Mouse (Mus musculus) embryonic facial prominence, embryonic 13.5 days (tissue): ENCODE measurements around the gene Gm525. TPM values are rescaled to one million over a fixed set of nuclear protein-coding genes. Genes with fewer than 3 reads are reported as not detected.
A peak's percentile ranks its signal among the peaks of the same experiment; 100 is the strongest.
"Not testable (repeated sequence)": the region's sequence is repeated elsewhere in the genome, so short reads cannot be mapped to it uniquely, and the experiment has no call there.

Source experiments
- ATAC-seq: fragments of 200-750 bp; cut with Nextera tagmentation; 2 replicates; pipeline ENCODE4 v1.8.0; 2017; ENCODE audit warnings: low read depth; ENCODE audit not compliant: insufficient number of reproducible peaks, insufficient read depth, low FRiP score, low TSS enrichment
- H3K27ac ChIP-seq: fragments of 300-500 bp; sonication (generic); 2 replicates; pipeline ENCODE4 v1.5.1; 2015; ENCODE audit warnings: moderate library complexity, mild to moderate bottlenecking, inconsistent platforms
- H3K27me3 ChIP-seq: fragments of 300-500 bp; sonication (generic); 2 replicates; pipeline ENCODE4 v1.6.1; 2015; ENCODE audit warnings: mild to moderate bottlenecking, inconsistent platforms
- H3K36me3 ChIP-seq: fragments of 300-500 bp; sonication (generic); 2 replicates; pipeline ENCODE4 v1.6.1; 2015; ENCODE audit warnings: mild to moderate bottlenecking, inconsistent platforms
- H3K4me1 ChIP-seq: fragments of 300-500 bp; sonication (generic); 2 replicates; pipeline ENCODE4 v1.6.1; 2015; ENCODE audit warnings: inconsistent platforms
- H3K4me2 ChIP-seq: fragments of 300-500 bp; sonication (generic); 2 replicates; pipeline ENCODE4 v1.6.1; 2015; ENCODE audit warnings: moderate library complexity, mild to moderate bottlenecking, inconsistent platforms
- H3K4me3 ChIP-seq: fragments of 300-500 bp; sonication (generic); 2 replicates; pipeline ENCODE4 v1.5.1; 2015; ENCODE audit warnings: mild to moderate bottlenecking, inconsistent platforms
- H3K9ac ChIP-seq: fragments of 300-500 bp; sonication (generic); 2 replicates; pipeline ENCODE4 v1.6.1; 2015; ENCODE audit warnings: mild to moderate bottlenecking, inconsistent platforms
- H3K9me3 ChIP-seq: fragments of 300-500 bp; sonication (generic); 2 replicates; pipeline ENCODE4 v1.6.1; 2016; ENCODE audit warnings: inconsistent platforms
- WGBS: fragments of 180-500 bp; shearing (Covaris S2); methylation state at CpG from one replicate; pipeline ENCODE4 v1.1.7; 2015; ENCODE audit warnings: mixed read lengths; 5-methylcytosine and 5-hydroxymethylcytosine counted together
- polyA plus RNA-seq: library from polyadenylated mRNA; unstranded; fragments of >200 nt; fragmentation: Nextera tagmentation; extraction: Ambion mirVana; gene quantifications from 2 replicates; pipeline ENCODE4 v1.2.1, GENCODE M21; 2015

Gm525 gene
- polyA plus RNA-seq, 1 experiment from 2014 or later, result 2.0 TPM

GRCm38 (mm10) chr11:89041073-89041472 lies 32.6 kb upstream of the Gm525 start:
- H3K9me3 ChIP-seq, H3K4me1 ChIP-seq, H3K27ac ChIP-seq, H3K9ac ChIP-seq, H3K4me3 ChIP-seq, H3K27me3 ChIP-seq, H3K4me2 ChIP-seq, ATAC-seq: not testable (repeated sequence)
- peaks cover 79% of the 10 kb centered on the region for H3K36me3 ChIP-seq
- WGBS, result 89% methylated on average over 6 of the region's 7 CpGs

DNA sequence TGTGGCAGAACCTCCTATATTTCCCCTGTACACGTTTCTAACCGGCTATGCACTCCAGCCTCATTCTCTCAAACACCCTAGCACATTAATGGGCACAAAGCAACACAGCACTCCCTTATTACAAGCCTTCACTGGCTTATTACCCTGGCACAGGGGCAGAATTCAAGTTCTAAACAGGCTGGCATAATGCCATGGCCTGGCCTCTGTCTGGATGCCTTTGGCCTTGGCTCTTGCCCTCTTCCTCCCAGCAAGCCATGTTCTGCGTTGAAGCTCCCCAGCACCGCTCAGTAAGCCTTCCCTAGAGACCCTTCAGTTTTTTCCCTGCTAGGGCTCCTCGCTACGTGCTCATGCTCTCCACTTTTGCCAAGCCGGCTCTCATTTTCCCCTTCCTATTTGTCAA lies 30.6 kb upstream of the Gm525 start:
- Histone ChIP-seq H3K27ac (no peak overlapping the region), H3K4me1 (no peaks in the 10 kb centered on the region), H3K36me3 (peaks cover 84% of the 10 kb centered on the region), H3K9me3 (no peaks in the 10 kb centered on the region), H3K27me3 (no peaks in the 10 kb centered on the region), H3K4me3 (no peak overlapping the region), H3K9ac (no peak overlapping the region), H3K4me2 (no peak overlapping the region)
- no peak for ATAC-seq
- WGBS, result 95% methylated on average over 7 of the region's 7 CpGs

- not testable (repeated sequence) for ATAC-seq, H3K27me3 ChIP-seq, H3K4me3 ChIP-seq, H3K4me1 ChIP-seq, H3K9ac ChIP-seq, H3K9me3 ChIP-seq, H3K27ac ChIP-seq, H3K4me2 ChIP-seq
- peaks cover 84% of the 10 kb centered on the region for H3K36me3 ChIP-seq
- 99% methylated on average over 3 of the region's 3 CpGs for WGBS
These were observed 28.1 kb upstream of the Gm525 start for GRCm38 (mm10) chr11:89045501-89045900.

DNA sequence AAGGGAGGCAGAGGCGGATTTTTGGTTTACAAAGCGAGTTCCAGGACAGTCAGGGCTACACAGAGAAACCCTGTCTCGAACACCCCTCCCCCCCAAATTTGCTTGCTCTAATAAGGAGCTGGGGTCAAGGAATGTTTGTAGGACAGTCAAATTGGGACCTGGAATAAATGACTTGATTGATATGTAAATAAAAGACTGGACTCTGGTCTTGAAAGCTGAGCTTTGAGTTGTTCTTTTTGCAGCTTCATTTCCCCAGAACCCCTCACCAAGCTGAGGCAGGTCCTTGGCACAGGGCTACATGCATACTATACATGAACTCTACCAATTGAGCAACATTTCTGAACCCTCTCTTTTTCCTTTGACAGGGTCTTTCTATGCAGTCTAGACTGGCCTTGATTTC lies 27.6 kb upstream of the Gm525 start:
- whole genome bisulfite sequencing, result 95% methylated on average over 3 of the region's 3 CpGs
- ATAC-seq, result no peak

GRCm38 (mm10) chr11:89051767-89052166 lies 21.9 kb upstream of the Gm525 start:
- no peak overlapping the region for H3K9ac ChIP-seq
- no peak overlapping the region for H3K4me3 ChIP-seq
- peaks cover 66% of the 10 kb centered on the region for H3K36me3 ChIP-seq
- H3K4me2 ChIP-seq, result no peak overlapping the region
- H3K27me3 ChIP-seq, result no peaks in the 10 kb centered on the region
- 88% methylated on average over 6 of the region's 6 CpGs for WGBS
- no peaks in the 10 kb centered on the region for H3K9me3 ChIP-seq
- ATAC-seq, result no peak
- no peak overlapping the region for H3K27ac ChIP-seq
- H3K4me1 ChIP-seq, result no peaks in the 10 kb centered on the region

More for the DNA sequence above, 27.6 kb upstream of the Gm525 start:
- Histone ChIP-seq H3K36me3 (peaks cover 85% of the 10 kb centered on the region), H3K27me3 (no peaks in the 10 kb centered on the region), H3K9me3 (no peaks in the 10 kb centered on the region), H3K9ac (no peak overlapping the region), H3K4me3 (no peak overlapping the region), H3K4me2 (no peak overlapping the region), H3K4me1 (no peaks in the 10 kb centered on the region), H3K27ac (no peak overlapping the region)

DNA sequence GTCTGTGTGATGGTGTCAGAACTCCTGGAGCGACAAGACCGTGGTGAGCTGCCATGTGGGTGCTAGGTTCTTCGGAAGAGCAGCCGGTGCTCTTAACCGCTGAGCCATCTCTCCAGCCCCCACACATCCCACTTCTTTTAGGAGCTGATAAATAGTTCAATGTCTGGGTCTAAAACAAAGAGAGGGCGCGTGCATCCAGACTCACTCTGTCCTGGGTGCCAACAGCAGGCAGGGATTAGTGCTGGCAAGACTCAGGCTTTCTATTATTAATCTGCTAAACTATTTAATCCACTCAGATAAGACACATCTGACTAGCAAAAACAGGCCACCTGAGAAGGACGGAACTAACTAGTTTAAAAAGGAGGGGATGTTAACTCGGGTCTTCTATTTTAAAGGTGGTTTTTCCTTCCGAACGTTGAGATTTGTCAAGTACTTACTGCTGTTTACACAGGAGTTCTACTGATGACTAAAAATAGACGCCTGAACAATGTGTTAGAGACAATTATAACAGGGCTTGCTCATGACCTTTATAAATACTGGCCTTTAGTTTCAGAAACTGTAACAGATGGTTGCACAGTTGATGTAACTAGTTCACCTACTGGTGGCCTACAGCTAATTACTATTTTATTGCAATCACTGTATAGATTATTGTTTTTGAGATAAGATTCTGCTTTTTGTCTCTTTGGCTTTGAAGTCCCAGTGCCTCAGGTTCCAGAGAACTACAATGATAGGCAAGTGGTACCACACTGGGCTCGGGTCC lies 17.5 kb upstream of the Gm525 start:
- no peak overlapping the region for H3K9ac ChIP-seq
- H3K4me1 ChIP-seq, result peaks cover 19% of the 10 kb centered on the region
- ATAC-seq, result no peak
- H3K27me3 ChIP-seq, result no peaks in the 10 kb centered on the region
- peaks cover 30% of the 10 kb centered on the region for H3K36me3 ChIP-seq
- no peaks in the 10 kb centered on the region for H3K9me3 ChIP-seq
- H3K4me3 ChIP-seq, result no peak overlapping the region
- H3K4me2 ChIP-seq, result no peak overlapping the region
- 88% methylated on average over 13 of the region's 13 CpGs for WGBS
- no peak overlapping the region for H3K27ac ChIP-seq

GRCm38 (mm10) chr11:89058515-89059270 lies 14.9 kb upstream of the Gm525 start:
- ATAC-seq, result no peak
- H3K27ac ChIP-seq, result no peak overlapping the region
- peaks cover 19% of the 10 kb centered on the region for H3K4me1 ChIP-seq
- peak overlapping the region; percentile 88 for H3K9ac ChIP-seq
- peak overlapping the region; percentile 95 for H3K4me2 ChIP-seq
- peaks cover 17% of the 10 kb centered on the region for H3K36me3 ChIP-seq
- H3K9me3 ChIP-seq, result no peaks in the 10 kb centered on the region
- WGBS, result 73% methylated on average over 11 of the region's 11 CpGs
- H3K27me3 ChIP-seq, result no peaks in the 10 kb centered on the region
- peak overlapping the region; percentile 94 for H3K4me3 ChIP-seq

DNA sequence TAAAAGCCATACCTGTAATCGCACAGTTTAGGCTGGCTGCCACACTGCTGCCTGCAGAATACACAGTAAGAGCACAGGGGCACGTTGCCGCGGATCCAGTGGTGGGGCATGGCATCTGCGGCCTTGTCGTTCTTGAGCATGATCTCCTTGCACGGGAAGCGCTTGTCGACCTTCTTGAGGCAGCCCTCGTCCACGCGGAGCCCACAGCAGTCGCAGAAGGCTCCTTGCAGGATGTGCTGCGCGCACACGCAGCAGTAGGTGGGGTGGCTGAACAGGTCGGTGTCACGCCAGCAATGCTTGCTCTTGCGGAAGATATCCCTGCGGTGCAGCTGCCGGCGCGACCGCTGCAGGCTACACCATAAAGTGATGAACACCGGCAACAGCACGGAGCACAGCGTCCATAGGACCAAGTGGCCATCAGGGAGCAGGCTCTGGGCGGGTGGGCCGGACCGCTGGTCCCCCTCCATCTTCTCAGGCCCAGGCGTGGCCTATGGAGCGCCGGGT lies 13.7 kb upstream of the Gm525 start:
- peak; percentile 39; the same call in 1 of the 2 replicates for ATAC-seq
- Histone ChIP-seq H3K4me2 (peak overlapping the region; percentile 95), H3K27ac (peak overlapping the region; percentile 44; the same call in 1 of the 2 replicates)

GRCm38 (mm10) chr11:89060423-89061089 lies 13.1 kb upstream of the Gm525 start:
- WGBS, result under 1% methylated on average over 61 of the region's 63 CpGs
- no peaks in the 10 kb centered on the region for H3K9me3 ChIP-seq
- peak overlapping the region; percentile 95 for H3K4me2 ChIP-seq
- H3K27me3 ChIP-seq, result no peaks in the 10 kb centered on the region
- H3K9ac ChIP-seq, result peak overlapping the region; percentile 88
- H3K4me3 ChIP-seq, result peak overlapping the region; percentile 94
- H3K4me1 ChIP-seq, result peaks cover 19% of the 10 kb centered on the region
- H3K36me3 ChIP-seq, result peaks cover 6% of the 10 kb centered on the region; the same call in 1 of the 2 replicates
- peak; percentile 90 for ATAC-seq
- peak overlapping the region; percentile 44 for H3K27ac ChIP-seq

More for the DNA sequence above, 13.7 kb upstream of the Gm525 start:
- Histone ChIP-seq H3K9ac (peak overlapping the region; percentile 88), H3K4me3 (peak overlapping the region; percentile 94), H3K4me1 (peaks cover 19% of the 10 kb centered on the region), H3K36me3 (peaks cover 6% of the 10 kb centered on the region; the same call in 1 of the 2 replicates), H3K9me3 (no peaks in the 10 kb centered on the region), H3K27me3 (no peaks in the 10 kb centered on the region)
- WGBS, result under 1% methylated on average over 33 of the region's 33 CpGs

DNA sequence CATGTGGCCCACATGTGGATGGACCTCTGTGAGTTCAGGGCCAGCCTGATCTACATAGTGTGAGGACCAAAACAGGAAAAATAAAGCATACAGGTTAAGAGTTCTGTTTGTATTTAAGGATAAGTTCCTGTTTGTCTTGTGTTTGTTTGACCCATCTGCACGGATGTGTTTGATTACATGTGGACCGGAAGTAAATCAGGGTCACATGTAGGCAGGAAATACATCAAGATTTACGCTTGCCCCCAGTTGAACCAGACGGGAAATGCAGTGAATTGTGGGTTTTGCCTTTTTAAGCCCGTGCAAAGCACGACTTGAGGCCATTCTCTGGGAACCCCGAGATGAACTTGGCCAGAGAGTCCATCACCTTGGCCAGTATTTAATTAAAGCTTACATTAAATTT lies 12.3 kb upstream of the Gm525 start:
- 72% methylated on average over 7 of the region's 7 CpGs for WGBS
- ATAC-seq, result no peak
- 0 out of 2 replicates have a peak, but pooled peaks cover 3% of the 10 kb centered on the region for H3K36me3 ChIP-seq
- no peaks in the 10 kb centered on the region for H3K27me3 ChIP-seq
- H3K27ac ChIP-seq, result no peak overlapping the region
- H3K4me3 ChIP-seq, result no peak overlapping the region
- H3K9ac ChIP-seq, result no peak overlapping the region
- no peaks in the 10 kb centered on the region for H3K9me3 ChIP-seq
- H3K4me2 ChIP-seq, result no peak overlapping the region
- H3K4me1 ChIP-seq, result peaks cover 19% of the 10 kb centered on the region

DNA sequence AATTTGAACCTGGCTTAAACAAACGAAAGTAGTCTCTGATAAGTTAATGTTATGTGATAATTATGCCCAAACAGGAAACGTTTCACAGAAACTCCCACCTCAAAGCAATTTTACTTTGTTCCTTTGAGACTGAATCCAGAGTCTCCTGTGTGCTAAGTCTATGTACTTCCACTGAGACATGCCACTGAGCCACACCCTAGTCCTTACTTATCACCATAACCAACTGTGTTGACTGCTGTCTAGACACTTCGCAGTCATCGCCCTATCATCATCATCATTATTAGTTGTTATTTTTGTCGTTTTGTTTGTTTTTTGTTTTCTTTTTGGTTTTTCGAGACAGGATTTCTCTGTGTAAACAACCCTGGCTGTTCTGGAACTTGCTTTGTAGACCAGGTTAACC lies 9.3 kb upstream of the Gm525 start:
- no peaks in the 10 kb centered on the region for H3K36me3 ChIP-seq
- 84% methylated on average over 6 of the region's 6 CpGs for WGBS
- H3K27me3 ChIP-seq, result no peaks in the 10 kb centered on the region
- no peak overlapping the region for H3K4me3 ChIP-seq
- H3K9me3 ChIP-seq, result no peaks in the 10 kb centered on the region
- ATAC-seq, result no peak
- H3K27ac ChIP-seq, result no peak overlapping the region
- no peak overlapping the region for H3K9ac ChIP-seq
- peaks cover 6% of the 10 kb centered on the region for H3K4me1 ChIP-seq
- H3K4me2 ChIP-seq, result no peak overlapping the region
